ENCODE assay signal across 8 mouse cellular contexts in the genomic region with DNA sequence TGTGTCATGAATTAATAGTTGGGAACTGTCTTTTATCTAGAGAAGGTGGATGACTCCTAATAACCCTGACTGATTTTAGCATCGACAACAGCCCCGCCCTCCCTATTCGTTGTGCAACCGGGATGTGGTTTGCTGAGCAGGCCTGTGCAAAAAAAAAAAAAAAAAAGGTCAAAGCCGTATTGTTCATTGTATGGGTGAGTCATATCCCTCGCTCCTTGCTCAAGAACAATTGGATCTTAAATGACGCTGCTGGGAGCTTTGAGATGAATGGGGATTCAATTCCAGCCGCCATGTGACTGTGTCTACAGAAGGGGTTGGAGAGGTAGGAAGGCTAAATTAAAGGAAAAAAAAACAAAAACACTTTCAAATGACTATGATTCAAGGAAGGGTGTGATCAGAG.
DNase-seq lines count a peak whose midpoint lies in the region; ATAC-seq lines count a peak whose summit lies in the region.
"Had no signal": no experiment of that assay in that cellular context is flagged by ENCODE, and none has a peak within 500 bp of the region (broad histone marks: within the 10 kb centered on the region; RNA-seq: fewer than 3 reads in every experiment).

No protein-coding gene starts in this region.

- DNase-seq in spleen, postnatal 36 days (ENCODE audit: low spot score in 2 of 2) = peak; percentile 41 to 57
- DNase-seq in spleen, adult 12 weeks (ENCODE audit: low spot score) = no peak
- peak; percentile 68 for DNase-seq in induced T-regulatory cell, adult 2 months (ENCODE audit: low read depth)
- DNase-seq in splenic B cell, adult 2 months (ENCODE audit: low read depth, low spot score) = peak; percentile 33
- DNase-seq in cerebellum, postnatal 14 days = no peak
- no peak for DNase-seq in gastrocnemius, postnatal 10 days

- H3K27me3 ChIP-seq in splenic B cell, adult 2 months (ENCODE audit: control insufficient read depth, insufficient read depth, low read length, poor library complexity, severe bottlenecking) = no peaks in the 10 kb centered on the region
- H3K27me3 ChIP-seq: heart, embryonic 15.5 days had no signal

- ATAC-seq in activated CD4-positive, CD25-positive, alpha-beta regulatory T cell, adult 4 months = peak; percentile 98

- H3K36me3 ChIP-seq in splenic B cell, adult 2 months (ENCODE audit: control insufficient read depth, insufficient read depth, low read length, poor library complexity, severe bottlenecking) = no peaks in the 10 kb centered on the region
- H3K36me3 ChIP-seq: heart, embryonic 15.5 days had no signal

Comparison
In these comparisons a context has a peak if more than half of its experiments do, and no peak if none do; other contexts are left out.
1. DNase-seq: peak in spleen, postnatal 36 days (2 of 2), induced T-regulatory cell, adult 2 months (single experiment) and splenic B cell, adult 2 months (single experiment); none in spleen, adult 12 weeks (single experiment), cerebellum, postnatal 14 days (0 of 2) and gastrocnemius, postnatal 10 days (single experiment).